Mouse (Mus musculus): ENCODE measurements around the gene Ddost.
"Not testable (repeated sequence)": the region's sequence is repeated elsewhere in the genome, so short reads cannot be mapped to it uniquely, and the experiment has no call there.

Gene Ddost

DNA sequence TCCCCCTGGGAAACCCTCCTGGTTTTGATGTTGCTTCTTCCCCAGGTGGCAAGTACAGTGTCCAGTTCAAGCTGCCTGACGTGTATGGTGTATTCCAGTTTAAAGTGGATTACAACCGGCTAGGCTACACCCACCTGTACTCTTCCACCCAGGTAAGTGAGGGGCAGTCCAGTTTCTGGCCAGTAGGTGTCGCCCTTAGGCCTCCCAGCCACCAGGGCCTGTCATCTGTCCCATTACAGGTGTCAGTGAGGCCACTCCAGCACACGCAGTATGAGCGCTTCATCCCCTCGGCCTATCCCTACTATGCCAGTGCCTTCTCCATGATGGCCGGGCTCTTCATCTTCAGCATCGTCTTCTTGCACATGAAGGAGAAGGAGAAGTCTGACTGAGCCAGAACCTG, 7.1 kb downstream of the Ddost start:
- no peak for DNase-seq (ENCODE audit: low spot score)

GRCm38 (mm10) chr4:138312105-138312504, 7.6 kb downstream of the Ddost start:
- DNase-seq (ENCODE audit: low spot score) = no peak

GRCm38 (mm10) chr4:138313021-138313420, 8.5 kb downstream of the Ddost start:
- DNase-seq (ENCODE audit: low spot score) = no peak

DNA sequence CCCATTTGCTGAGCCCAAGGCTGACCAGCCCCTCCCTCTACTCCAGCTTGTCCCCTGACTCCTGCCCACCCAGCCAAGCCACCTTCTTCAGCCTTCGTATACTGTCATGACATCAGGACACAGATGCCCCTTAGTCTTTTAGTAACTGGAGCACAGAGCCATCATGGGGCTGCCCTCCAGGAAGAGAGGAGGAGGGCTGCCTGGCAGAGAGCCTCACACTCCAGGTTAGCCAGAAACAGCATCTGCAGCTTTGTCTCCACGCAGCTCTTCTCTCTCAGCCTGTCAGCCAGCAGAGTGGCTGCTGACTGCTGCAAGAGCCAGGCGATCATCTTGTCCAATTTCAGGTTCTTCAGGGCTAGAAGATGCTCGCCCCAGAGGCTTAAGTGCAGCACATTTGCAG, 9.3 kb downstream of the Ddost start:
- DNase-seq (ENCODE audit: low spot score) = no peak

GRCm38 (mm10) chr4:138315781-138316180, 11.3 kb downstream of the Ddost start:
- DNase-seq (ENCODE audit: low spot score) = no peak

GRCm38 (mm10) chr4:138316369-138316768, 11.8 kb downstream of the Ddost start:
- no peak for DNase-seq (ENCODE audit: low spot score)

GRCm38 (mm10) chr4:138318509-138319266, 14.2 kb downstream of the Ddost start:
- peak; percentile 53 for DNase-seq (ENCODE audit: low spot score)

DNA sequence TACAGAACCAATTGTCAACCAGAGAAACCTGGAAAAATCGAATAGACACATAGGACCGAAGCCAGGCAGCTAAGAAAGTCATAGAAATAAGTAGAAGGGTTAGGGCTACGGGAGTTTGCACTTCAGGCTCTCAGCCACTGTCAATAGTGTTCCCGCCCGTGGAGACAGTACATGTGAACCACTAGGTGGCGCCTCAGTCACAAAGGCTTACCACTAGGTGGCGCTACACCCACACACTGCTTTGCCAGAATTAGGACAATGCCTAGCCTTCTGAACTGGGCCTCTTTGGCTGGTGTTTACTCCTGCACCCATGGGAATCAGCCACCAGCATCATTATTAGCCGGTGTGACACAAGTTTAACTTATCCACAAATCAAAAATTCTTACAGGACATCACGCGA, 15.0 kb downstream of the Ddost start:
- peak; percentile 81 for DNase-seq (ENCODE audit: low spot score)

DNA sequence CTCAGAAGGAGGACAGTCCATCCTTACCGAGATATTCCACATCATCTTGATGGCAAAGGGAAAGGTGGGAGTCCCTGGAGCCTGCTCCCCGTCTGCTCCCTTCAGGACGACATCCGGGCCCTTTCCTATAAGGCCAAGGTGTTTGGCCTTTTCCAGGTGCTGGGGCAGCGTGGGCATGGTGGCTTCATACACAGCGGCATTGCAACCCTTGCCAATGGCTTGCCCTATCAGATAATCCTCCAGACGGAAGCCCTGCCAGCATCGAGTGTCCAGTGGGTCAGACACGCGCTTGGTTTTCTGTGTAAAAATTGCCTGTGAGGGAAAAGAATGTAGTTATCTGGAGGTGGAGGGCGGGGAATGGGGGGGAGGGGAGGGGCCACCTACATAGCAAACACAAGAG, 16.2 kb downstream of the Ddost start:
- DNase-seq (ENCODE audit: low spot score) = no peak

DNA sequence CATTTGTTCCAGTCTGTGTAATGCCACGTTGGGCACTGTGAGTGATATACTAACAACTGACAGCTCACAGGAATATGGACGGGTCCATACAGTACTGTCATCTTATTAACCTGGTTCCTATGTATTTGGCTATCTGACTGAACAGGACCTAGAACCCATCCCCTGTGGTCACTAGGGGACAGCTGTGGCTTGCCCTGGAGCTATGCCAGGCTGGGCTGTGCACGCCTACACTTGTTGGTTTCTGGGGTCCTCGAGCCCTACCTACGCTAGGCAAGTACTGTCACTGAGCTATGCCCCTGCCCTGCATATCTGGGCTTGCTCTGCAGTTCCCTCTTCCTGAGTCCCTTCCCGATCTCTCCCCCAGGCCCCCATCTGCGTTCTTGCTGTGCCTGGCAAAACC, 17.0 kb downstream of the Ddost start:
- no peak for DNase-seq (ENCODE audit: low spot score)

DNA sequence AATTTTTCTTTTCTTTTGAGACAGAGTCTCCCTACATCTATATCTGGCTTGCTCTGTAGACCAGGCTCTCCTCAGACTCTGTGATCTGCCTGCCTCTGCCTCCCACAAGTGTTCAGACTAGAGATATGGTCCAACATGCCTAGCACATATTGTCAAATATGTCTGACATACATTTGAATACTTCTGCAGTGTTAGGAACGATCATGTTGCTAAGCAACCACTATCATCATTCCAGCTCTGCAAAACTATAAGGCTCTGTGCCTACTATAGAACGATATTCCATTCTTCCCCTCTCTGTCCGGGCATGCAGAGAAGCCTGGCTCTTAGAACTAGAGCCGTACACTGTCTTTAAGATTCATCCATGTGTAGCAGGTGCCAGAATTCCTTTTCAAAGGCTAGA, 18.2 kb downstream of the Ddost start:
- no peak for DNase-seq (ENCODE audit: low spot score)

DNA sequence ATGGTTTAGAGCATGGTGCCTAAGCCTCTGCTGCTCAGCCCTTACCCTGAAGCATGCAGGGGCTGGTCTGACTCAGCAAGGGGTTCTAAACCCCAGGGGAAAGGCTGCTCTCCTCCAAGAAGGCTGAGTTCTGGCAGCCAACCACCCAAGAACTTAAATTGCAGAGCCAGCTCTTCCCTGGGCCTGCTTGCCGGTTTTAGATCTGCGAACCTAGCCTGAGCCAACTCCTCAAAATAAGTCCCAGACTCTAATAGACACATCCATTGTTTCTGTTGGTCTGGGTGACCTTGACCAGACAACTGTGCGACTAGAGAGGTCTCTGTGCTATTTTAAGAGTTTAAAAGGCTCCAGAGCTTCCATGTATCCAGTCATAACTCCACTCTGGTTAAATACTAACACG, 19.2 kb downstream of the Ddost start:
- no peak for DNase-seq (ENCODE audit: low spot score)

GRCm38 (mm10) chr4:138324451-138324850, 19.9 kb downstream of the Ddost start:
- no peak for DNase-seq (ENCODE audit: low spot score)

DNA sequence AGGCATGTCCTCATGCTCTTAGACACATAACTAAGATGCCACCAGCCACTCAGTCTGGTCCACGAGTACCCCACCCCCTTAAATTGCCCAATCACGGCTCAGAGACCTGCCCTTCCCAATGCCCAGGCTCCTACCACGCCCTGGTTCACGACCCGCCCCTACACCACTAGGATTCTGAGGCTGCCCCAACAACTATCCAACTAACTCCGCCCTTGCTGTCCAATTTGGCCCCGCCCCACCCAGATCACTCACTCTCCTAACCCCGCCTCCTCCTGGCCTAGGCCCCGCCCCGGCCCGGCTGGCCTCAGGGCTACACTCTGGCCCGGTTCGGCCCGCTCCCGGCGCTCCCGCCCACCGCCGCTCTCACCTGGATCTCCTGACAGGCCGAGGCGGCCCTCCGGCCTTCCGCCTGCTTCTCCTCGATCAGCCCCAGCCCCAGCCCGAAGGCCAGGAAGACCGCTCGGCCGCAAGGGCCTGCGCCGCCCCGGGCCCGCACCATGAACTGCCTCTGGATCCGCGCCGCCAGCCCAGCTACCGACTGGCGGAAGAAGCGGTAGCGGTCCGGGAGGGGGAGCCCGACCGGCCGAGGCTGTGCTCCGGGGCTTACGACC, 21.0 kb downstream of the Ddost start:
- DNase-seq (ENCODE audit: low spot score) = peak; percentile 91

DNA sequence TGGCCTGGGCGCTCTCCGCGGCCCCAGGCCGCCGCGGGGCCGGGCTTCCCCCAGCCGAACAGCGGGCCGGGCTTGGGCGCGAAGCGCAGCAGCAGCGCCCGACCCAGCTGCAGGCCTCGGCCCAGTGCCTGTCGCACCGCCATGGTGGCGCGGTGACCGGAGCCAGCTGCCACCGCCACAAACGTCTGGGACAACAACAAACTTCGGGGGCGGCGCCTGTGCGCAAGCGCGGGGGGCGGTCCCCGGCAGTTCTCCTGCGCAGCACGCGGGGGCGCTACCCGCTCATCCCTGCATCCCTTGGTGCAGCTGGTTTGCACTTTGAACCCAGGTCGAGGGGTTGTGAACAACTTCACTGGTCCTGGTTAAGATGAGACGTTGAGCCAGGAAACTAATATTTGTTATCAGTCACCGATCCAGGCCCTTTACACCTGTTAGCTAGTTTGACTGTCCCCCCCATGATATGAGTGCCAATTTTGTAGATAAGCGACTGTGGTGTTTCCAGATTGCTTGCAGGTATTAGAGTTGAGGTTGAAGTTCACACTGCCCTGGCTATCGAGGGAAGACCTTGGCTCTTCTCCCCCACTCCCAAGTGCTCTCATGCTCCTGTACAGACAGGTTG, 21.7 kb downstream of the Ddost start, which contains the start of gene Pink1:
Gene Pink1, minus strand, starts transcription at position 231 of the 619 bp plus-strand sequence.
- peak; percentile 67 for DNase-seq (ENCODE audit: low spot score)

DNA sequence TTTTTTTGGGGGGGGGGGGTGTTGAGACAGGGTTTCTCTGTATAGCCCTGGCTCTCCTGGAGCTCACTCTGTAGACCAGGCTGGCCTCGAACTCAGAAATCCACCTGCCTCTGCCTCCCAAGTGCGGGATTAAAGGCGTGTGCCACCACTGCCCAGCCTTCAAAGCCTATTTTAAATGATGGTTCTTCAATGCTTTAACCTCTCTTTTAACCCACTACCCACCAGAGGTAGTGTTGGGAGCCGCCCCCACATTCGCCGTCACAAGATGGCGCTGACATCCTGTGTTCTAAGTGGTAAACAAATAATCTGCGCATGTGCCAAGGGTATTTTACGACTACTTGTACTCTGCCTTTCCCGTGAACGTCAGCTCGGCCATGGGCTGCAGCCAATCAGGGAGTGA, 22.6 kb downstream of the Ddost start:
- DNase-seq (ENCODE audit: low spot score) = not testable (repeated sequence)

- DNase-seq (ENCODE audit: low spot score) = no peak
Measured at GRCm38 (mm10) chr4:138327891-138328470, 23.5 kb downstream of the Ddost start.

GRCm38 (mm10) chr4:138330264-138330671, 25.7 kb downstream of the Ddost start:
- no peak for DNase-seq (ENCODE audit: low spot score)

DNA sequence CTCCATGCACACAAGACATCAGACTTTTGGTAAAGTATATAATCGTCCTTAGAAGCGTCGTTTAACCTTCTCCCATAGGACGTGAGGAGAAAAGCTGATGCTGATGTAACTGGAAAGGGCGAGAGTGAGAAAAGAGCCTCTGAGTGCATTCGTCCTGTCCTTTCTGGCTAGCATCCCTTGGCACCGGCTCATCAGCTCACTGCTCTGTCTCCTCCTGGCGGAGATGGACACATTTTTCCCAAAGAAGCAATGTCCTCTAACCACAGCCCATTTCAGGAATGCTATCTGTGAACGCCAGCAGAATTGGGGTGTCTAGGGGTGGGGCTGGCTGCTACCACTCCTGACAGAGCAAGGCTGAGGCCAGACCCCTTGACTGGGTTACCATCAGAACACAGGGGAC, 27.1 kb downstream of the Ddost start:
- DNase-seq (ENCODE audit: low spot score) = no peak

GRCm38 (mm10) chr4:138333135-138333534, 28.6 kb downstream of the Ddost start:
- DNase-seq (ENCODE audit: low spot score) = no peak

DNA sequence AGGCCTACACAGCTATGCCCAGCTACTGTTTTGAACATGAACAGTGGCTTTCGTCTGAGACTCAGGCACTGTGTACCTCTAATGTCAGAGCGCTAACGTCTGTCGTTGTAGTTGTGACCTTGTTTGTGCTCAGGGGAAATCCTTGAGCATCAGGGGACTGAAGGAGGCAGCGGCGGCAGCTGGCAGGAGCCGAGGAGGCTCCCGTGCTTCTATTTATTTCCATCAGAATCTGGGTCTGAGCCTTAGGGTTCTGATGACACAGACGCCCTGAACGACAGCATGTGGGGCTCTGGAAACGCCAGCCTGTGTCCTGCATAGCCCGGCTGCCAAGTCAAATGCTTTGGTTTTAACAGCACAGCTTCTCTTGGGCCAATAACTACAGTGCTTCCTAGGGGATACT, 30.5 kb downstream of the Ddost start:
- no peak for DNase-seq (ENCODE audit: low spot score)

GRCm38 (mm10) chr4:138335648-138336047, 31.1 kb downstream of the Ddost start:
- no peak for DNase-seq (ENCODE audit: low spot score)

- DNase-seq (ENCODE audit: low spot score) = no peak
Measured at GRCm38 (mm10) chr4:138336876-138337275, 32.3 kb downstream of the Ddost start.
